Mouse (Mus musculus) G1E (cell line): Measurements from ENCODE around the gene Dcdc2c.

ENCODE experiments used
- CTCF ChIP-seq: IDR thresholded peaks from 2 replicates; pipeline ENCODE4 v1.5.1; 2012; ENCODE audit warnings: low read depth, low read length, inconsistent platforms, mixed read lengths
- GATA1 ChIP-seq: IDR thresholded peaks from 2 replicates; pipeline ENCODE4 v1.6.1; 2012; ENCODE audit warnings: borderline replicate concordance, low read length, inconsistent platforms, mixed read lengths
- GATA2 ChIP-seq: IDR thresholded peaks from 2 replicates; pipeline ENCODE4 v1.6.1; 2012; ENCODE audit warnings: low read depth, low read length, inconsistent platforms, borderline replicate concordance
- POLR2AphosphoS5 ChIP-seq: IDR thresholded peaks from 2 replicates; pipeline ENCODE4 v1.6.1; 2012; ENCODE audit warnings: low read depth, low read length, inconsistent platforms; ENCODE audit not compliant: insufficient replicate concordance
- TAL1 ChIP-seq: conservative IDR thresholded peaks from 2 replicates; pipeline ENCODE4 v1.6.1; 2012; ENCODE audit warnings: low read depth, low read length, inconsistent platforms, mixed read lengths

DNA sequence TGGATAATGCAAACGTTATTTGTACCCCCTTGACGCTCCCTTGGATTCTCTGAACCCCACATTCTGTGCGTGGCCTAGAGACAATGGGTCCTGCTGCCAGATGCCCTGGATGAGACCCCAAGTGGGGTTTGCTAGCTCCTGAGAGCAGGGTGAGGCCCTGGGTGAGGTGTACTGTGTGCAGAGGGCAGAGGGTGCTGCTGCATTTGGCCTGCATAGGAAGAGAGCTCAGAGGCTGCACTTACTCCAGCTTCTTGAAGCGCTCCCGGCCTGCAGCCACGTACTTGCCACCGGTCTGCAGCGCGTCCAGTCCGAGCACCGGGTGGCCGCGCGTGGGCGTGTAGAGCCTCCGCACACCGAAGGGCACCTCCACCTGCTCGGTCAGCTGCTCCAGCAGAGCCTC is 424 bp downstream of the Dcdc2c start:
- TF ChIP-seq POLR2AphosphoS5: no peak
- TF ChIP-seq CTCF: no peak
- TF ChIP-seq GATA2: no peak
- TF ChIP-seq TAL1: no peak
- no peak for TF ChIP-seq GATA1
